Mouse (Mus musculus) kidney, postnatal 0 days (tissue): ENCODE data around the gene Ptcd2. TPM values are rescaled to one million over a fixed set of nuclear protein-coding genes. Genes with fewer than 3 reads are reported as not detected.

Experiments
- ATAC-seq: fragments of 200-750 bp; cut with Nextera tagmentation; replicated peaks from 2 replicates; pipeline ENCODE4 v1.8.0; 2017; ENCODE audit warnings: low read depth, moderate number of reproducible peaks, moderate TSS enrichment, moderate library complexity; ENCODE audit not compliant: low FRiP score
- DNase-seq: peaks from one replicate; pipeline ENCODE4 v3.0.0-alpha.2; 2016; ENCODE audit warnings: low spot score
- H3K27ac ChIP-seq: fragments of 300-500 bp; sonication (generic); 2 replicates; pipeline ENCODE4 v1.5.1; 2014; ENCODE audit warnings: mild to moderate bottlenecking
- H3K27me3 ChIP-seq: fragments of 300-500 bp; sonication (generic); 2 replicates; pipeline ENCODE4 v1.6.1; 2014; ENCODE audit warnings: low read length, mixed read lengths; ENCODE audit not compliant: insufficient read depth
- H3K36me3 ChIP-seq: fragments of 300-500 bp; sonication (generic); 2 replicates; pipeline ENCODE4 v1.6.1; 2014; ENCODE audit warnings: low read length, mixed read lengths; ENCODE audit not compliant: insufficient read depth
- H3K4me1 ChIP-seq: fragments of 300-500 bp; sonication (generic); replicated peaks from 2 replicates; pipeline ENCODE4 v1.6.1; 2014; ENCODE audit warnings: antibody characterized with exemption, low read length, mixed read lengths; ENCODE audit not compliant: insufficient read depth
- H3K4me2 ChIP-seq: fragments of 300-500 bp; sonication (generic); 2 replicates; pipeline ENCODE4 v1.6.1; 2014; ENCODE audit warnings: mild to moderate bottlenecking, low read length, moderate library complexity, mixed read lengths
- H3K4me3 ChIP-seq: fragments of 300-500 bp; sonication (generic); replicated peaks from 2 replicates; pipeline ENCODE4 v1.5.1; 2014; ENCODE audit warnings: low read depth, low read length
- H3K9ac ChIP-seq: fragments of 300-500 bp; sonication (generic); 2 replicates; pipeline ENCODE4 v1.6.1; 2014; ENCODE audit warnings: low read depth, low read length
- H3K9me3 ChIP-seq: fragments of 300-500 bp; sonication (generic); replicated peaks from 2 replicates; pipeline ENCODE4 v1.6.1; 2016; ENCODE audit warnings: low read length, inconsistent platforms, mixed read lengths
- CTCF ChIP-seq: IDR thresholded peaks from 2 replicates; pipeline ENCODE4 v1.5.1; 2016; ENCODE audit warnings: antibody characterized with exemption, low read depth, mild to moderate bottlenecking, moderate library complexity
- WGBS: fragments of 180-500 bp; shearing (Covaris S2); extraction: QIAGEN DNeasy Blood & Tissue Kit; methylation state at CpG from one replicate; pipeline ENCODE4 v1.1.7; 2014; 5-methylcytosine and 5-hydroxymethylcytosine counted together
- polyA plus RNA-seq: library from polyadenylated mRNA; unstranded; fragments of >200 nt; fragmentation: Nextera tagmentation; extraction: Ambion mirVana; gene quantifications from 2 replicates; pipeline ENCODE4 v1.2.1, GENCODE M21; 2015

Ptcd2 gene
- polyA plus RNA-seq, 1 experiment from 2014 or later, result 52.5 TPM

DNA sequence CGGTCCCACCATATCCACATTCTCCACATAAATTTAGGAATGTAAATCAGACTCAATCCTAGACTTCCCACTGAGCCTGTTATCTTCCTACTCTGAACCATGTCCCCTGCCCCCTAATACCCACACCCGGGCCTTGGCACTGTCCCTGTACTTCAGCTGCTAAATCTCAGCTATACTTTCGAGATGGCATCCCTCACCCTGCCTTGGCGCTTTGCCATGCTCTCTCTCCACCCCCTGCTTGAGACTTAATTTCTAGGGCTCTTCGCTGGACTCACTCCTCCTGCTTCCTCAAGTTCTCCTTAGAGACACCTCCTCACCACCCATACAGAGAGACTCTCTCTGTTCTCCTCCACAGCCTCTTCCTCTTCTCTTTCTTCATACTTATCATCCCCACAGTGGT lies 44.6 kb downstream of the Ptcd2 start:
- no peak overlapping the region for H3K4me2 ChIP-seq
- TF ChIP-seq CTCF, result no peak

DNA sequence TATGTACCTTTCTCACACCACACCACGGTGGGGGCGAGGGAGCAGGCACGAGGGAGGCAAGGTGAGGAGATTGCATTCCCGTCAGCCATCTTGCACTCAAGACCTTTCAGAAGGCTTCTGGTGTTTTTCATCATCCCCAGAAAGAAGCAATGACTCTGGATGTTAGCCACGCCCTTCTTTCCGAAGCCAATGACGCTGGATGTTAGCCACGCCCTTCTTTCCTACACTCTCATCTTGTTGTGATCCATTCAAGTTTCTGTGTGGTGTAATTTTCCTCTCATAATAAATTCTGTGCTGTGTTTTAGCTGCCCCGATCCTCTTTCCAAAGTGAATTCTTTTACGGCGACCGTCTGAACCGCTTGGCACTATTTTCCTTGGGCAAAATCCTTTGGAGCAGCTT lies 50.3 kb downstream of the Ptcd2 start:
- no peak for ATAC-seq
- no peak overlapping the region for H3K9ac ChIP-seq
- no peak overlapping the region for H3K4me2 ChIP-seq
- no peak for DNase-seq
- no peaks in the 10 kb centered on the region for H3K36me3 ChIP-seq
- H3K27ac ChIP-seq, result no peak overlapping the region
- no peaks in the 10 kb centered on the region for H3K9me3 ChIP-seq
- no peaks in the 10 kb centered on the region for H3K27me3 ChIP-seq
- TF ChIP-seq CTCF, result no peak
- H3K4me3 ChIP-seq, result no peak overlapping the region
- 92% methylated on average over 13 of the region's 13 CpGs for WGBS
- H3K4me1 ChIP-seq, result no peaks in the 10 kb centered on the region

More for the DNA sequence above, 44.6 kb downstream of the Ptcd2 start:
- 83% methylated on average over 5 of the region's 5 CpGs for WGBS
- Histone ChIP-seq H3K27ac (no peak overlapping the region), H3K9me3 (no peaks in the 10 kb centered on the region), H3K36me3 (no peaks in the 10 kb centered on the region), H3K9ac (no peak overlapping the region), H3K4me3 (no peak overlapping the region), H3K4me1 (no peaks in the 10 kb centered on the region; the same call in 1 of the 2 replicates), H3K27me3 (no peaks in the 10 kb centered on the region; the same call in 1 of the 2 replicates)
- ATAC-seq, result no peak
- no peak for DNase-seq

- no peaks in the 10 kb centered on the region for H3K9me3 ChIP-seq
- WGBS, result 90% methylated on average over 8 of the region's 8 CpGs
- H3K36me3 ChIP-seq, result no peaks in the 10 kb centered on the region
- ATAC-seq (no peak), DNase-seq (no peak)
- H3K4me1 ChIP-seq, result no peaks in the 10 kb centered on the region
- TF ChIP-seq CTCF, result no peak
- no peaks in the 10 kb centered on the region for H3K27me3 ChIP-seq
- no peak overlapping the region for H3K27ac ChIP-seq
- no peak overlapping the region for H3K4me3 ChIP-seq
- H3K4me2 ChIP-seq, result no peak overlapping the region
- H3K9ac ChIP-seq, result no peak overlapping the region
These were observed 53.7 kb downstream of the Ptcd2 start for GRCm38 (mm10) chr13:99290766-99291165.

GRCm38 (mm10) chr13:99287786-99288185 lies 56.7 kb downstream of the Ptcd2 start:
- H3K4me2 ChIP-seq, result no peak overlapping the region
- H3K4me3 ChIP-seq, result no peak overlapping the region
- H3K9me3 ChIP-seq, result no peaks in the 10 kb centered on the region
- DNase-seq (no peak), ATAC-seq (no peak)
- H3K27ac ChIP-seq, result no peak overlapping the region
- no peaks in the 10 kb centered on the region for H3K4me1 ChIP-seq
- 85% methylated on average over 9 of the region's 9 CpGs for WGBS
- H3K36me3 ChIP-seq, result no peaks in the 10 kb centered on the region
- no peak for TF ChIP-seq CTCF
- no peak overlapping the region for H3K9ac ChIP-seq
- H3K27me3 ChIP-seq, result no peaks in the 10 kb centered on the region

- no peak overlapping the region for H3K4me3 ChIP-seq
- H3K4me1 ChIP-seq, result no peaks in the 10 kb centered on the region
- WGBS, result 95% methylated on average over 4 of the region's 4 CpGs
- TF ChIP-seq CTCF, result no peak
- no peak overlapping the region for H3K4me2 ChIP-seq
- ATAC-seq, result no peak
- H3K9me3 ChIP-seq, result no peaks in the 10 kb centered on the region
- no peak overlapping the region for H3K27ac ChIP-seq
- H3K36me3 ChIP-seq, result no peaks in the 10 kb centered on the region
- DNase-seq, result no peak
- H3K9ac ChIP-seq, result no peak overlapping the region
- no peaks in the 10 kb centered on the region for H3K27me3 ChIP-seq
These were observed 57.3 kb downstream of the Ptcd2 start for GRCm38 (mm10) chr13:99287207-99287606.

DNA sequence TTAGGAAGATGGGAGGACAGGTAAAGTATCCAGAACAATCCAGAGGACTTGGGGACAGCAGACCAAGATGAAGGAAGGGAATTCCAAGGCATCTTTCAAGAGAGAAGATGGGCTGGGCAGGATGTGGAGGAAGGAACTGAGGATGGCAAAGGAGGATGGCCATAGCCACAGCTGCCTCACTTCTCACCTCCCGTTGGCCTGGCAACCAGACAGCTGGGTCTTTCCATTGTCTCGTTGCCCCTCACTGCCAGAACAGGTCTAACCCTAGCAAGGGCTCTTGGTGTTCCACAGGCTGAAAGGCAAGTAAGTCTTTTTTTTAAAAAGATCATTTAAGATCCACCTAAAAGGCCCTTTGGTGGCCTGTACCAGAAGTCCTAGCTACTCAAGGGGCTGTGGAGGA lies 59.3 kb downstream of the Ptcd2 start:
- H3K36me3 ChIP-seq, result no peaks in the 10 kb centered on the region
- DNase-seq (no peak), ATAC-seq (no peak)
- no peak for TF ChIP-seq CTCF
- H3K9me3 ChIP-seq, result no peaks in the 10 kb centered on the region
- H3K4me1 ChIP-seq, result no peaks in the 10 kb centered on the region
- no peaks in the 10 kb centered on the region for H3K27me3 ChIP-seq
- WGBS, result 46% methylated on average over 2 of the region's 2 CpGs
- no peak overlapping the region for H3K4me3 ChIP-seq
- no peak overlapping the region for H3K4me2 ChIP-seq
- H3K9ac ChIP-seq, result no peak overlapping the region
- no peak overlapping the region for H3K27ac ChIP-seq

GRCm38 (mm10) chr13:99284400-99285160 lies 59.9 kb downstream of the Ptcd2 start:
- no peaks in the 10 kb centered on the region for H3K36me3 ChIP-seq
- no peak for TF ChIP-seq CTCF
- WGBS, result 83% methylated on average over 21 of the region's 21 CpGs
- H3K4me2 ChIP-seq, result no peak overlapping the region
- H3K4me3 ChIP-seq, result no peak overlapping the region
- no peak overlapping the region for H3K9ac ChIP-seq
- H3K9me3 ChIP-seq, result no peaks in the 10 kb centered on the region
- H3K4me1 ChIP-seq, result no peaks in the 10 kb centered on the region
- no peaks in the 10 kb centered on the region for H3K27me3 ChIP-seq
- DNase-seq (no peak), ATAC-seq (no peak)
- no peak overlapping the region for H3K27ac ChIP-seq
